Mouse (Mus musculus) kidney, postnatal 25 days (tissue): ENCODE measurements around the gene Gm281.
A peak's percentile ranks its signal among the peaks of the same experiment; 100 is the strongest.
"Not testable (repeated sequence)": the region's sequence is repeated elsewhere in the genome, so short reads cannot be mapped to it uniquely, and the experiment has no call there.

Source experiments
- DNase-seq, 2 experiments: peaks; one replicate each; pipeline ENCODE4 v3.0.0; 2021; ENCODE audit warnings: mixed read lengths in 2 of 2

Gm281 gene

GRCm38 (mm10) chr14:13914387-13915082 lies at the start of gene Gm281:
Gene Gm281, minus strand, starts transcription at chr14:13914478.
- DNase-seq, result no peak

- DNase-seq, result no peak
Observed at GRCm38 (mm10) chr14:13963527-13963926, 49.2 kb upstream of the Gm281 start.

- DNase-seq, result no peak
Observed at GRCm38 (mm10) chr14:13962476-13962875, 48.2 kb upstream of the Gm281 start.

- DNase-seq, result peak; percentile 56 to 82
Observed at GRCm38 (mm10) chr14:13961401-13962112, 47.3 kb upstream of the Gm281 start, which contains the start of the genes Atxn7 and Thoc7. Gene Atxn7, plus strand, starts transcription at chr14:13961440. Gene Thoc7, minus strand, starts transcription at chr14:13961852.

GRCm38 (mm10) chr14:13960482-13961325 lies 46.4 kb upstream of the Gm281 start:
- peak; percentile 71 to 84 for DNase-seq

GRCm38 (mm10) chr14:13960079-13960478 lies 45.8 kb upstream of the Gm281 start:
- peak; percentile 31 to 60 for DNase-seq

- not testable (repeated sequence) for DNase-seq
Observed at GRCm38 (mm10) chr14:13952151-13952550, 37.9 kb upstream of the Gm281 start.

- DNase-seq, result peak; percentile 39 to 45
Observed at GRCm38 (mm10) chr14:13950401-13950800, 36.1 kb upstream of the Gm281 start.

GRCm38 (mm10) chr14:13948345-13948744 lies 34.1 kb upstream of the Gm281 start:
- DNase-seq, result no peak

- no peak for DNase-seq
Observed at GRCm38 (mm10) chr14:13944686-13945085, 30.4 kb upstream of the Gm281 start.

GRCm38 (mm10) chr14:13934052-13934371 lies 19.7 kb upstream of the Gm281 start:
- no peak for DNase-seq

GRCm38 (mm10) chr14:13933290-13934051 lies 19.2 kb upstream of the Gm281 start:
- DNase-seq, result no peak

- DNase-seq, result peak; percentile 42 to 67
Observed at GRCm38 (mm10) chr14:13917630-13918029, 3.4 kb upstream of the Gm281 start.

GRCm38 (mm10) chr14:13917208-13917607 lies 2.9 kb upstream of the Gm281 start:
- DNase-seq, result no peak

GRCm38 (mm10) chr14:13915207-13915606 lies 929 bp upstream of the Gm281 start:
- no peak for DNase-seq

- no peak for DNase-seq
Observed at GRCm38 (mm10) chr14:13910148-13910547, 4.1 kb downstream of the Gm281 start.

GRCm38 (mm10) chr14:13907145-13907544 lies 7.1 kb downstream of the Gm281 start:
- DNase-seq, result no peak

GRCm38 (mm10) chr14:13906461-13906860 lies 7.8 kb downstream of the Gm281 start:
- no peak for DNase-seq

- peak; percentile 45 to 49 for DNase-seq
Observed at GRCm38 (mm10) chr14:13901611-13902067, 12.6 kb downstream of the Gm281 start.

- DNase-seq, result no peak
Observed at GRCm38 (mm10) chr14:13895198-13895597, 19.1 kb downstream of the Gm281 start.

GRCm38 (mm10) chr14:13893748-13894147 lies 20.5 kb downstream of the Gm281 start:
- DNase-seq, result no peak

GRCm38 (mm10) chr14:13861416-13861815 lies 52.9 kb downstream of the Gm281 start:
- DNase-seq, result no peak
